Mouse (Mus musculus) embryonic facial prominence, embryonic 14.5 days (tissue): ENCODE results near the gene St3gal2. TPM values are rescaled to one million over a fixed set of nuclear protein-coding genes. Genes with fewer than 3 reads are reported as not detected.
"Not testable (repeated sequence)": the region's sequence is repeated elsewhere in the genome, so short reads cannot be mapped to it uniquely, and the experiment has no call there.

Experiments
- ATAC-seq: fragments of 200-750 bp; cut with Nextera tagmentation; 2 replicates; pipeline ENCODE4 v1.8.0; 2017; ENCODE audit warnings: low read depth, moderate number of reproducible peaks, moderate TSS enrichment
- DNase-seq: peaks from one replicate; pipeline ENCODE4 v3.0.0-alpha.2; 2015; ENCODE audit warnings: low spot score
- H3K27ac ChIP-seq: fragments of 300-500 bp; sonication (generic); replicated peaks from 2 replicates; pipeline ENCODE4 v1.5.1; 2014; ENCODE audit warnings: low read depth, mild to moderate bottlenecking, low read length, moderate library complexity
- H3K27me3 ChIP-seq: fragments of 300-500 bp; sonication (generic); replicated peaks from 2 replicates; pipeline ENCODE4 v1.6.1; 2014; ENCODE audit warnings: low read length; ENCODE audit not compliant: control insufficient read depth, insufficient read depth
- H3K36me3 ChIP-seq: fragments of 300-500 bp; sonication (generic); 2 replicates; pipeline ENCODE4 v1.6.1; 2014; ENCODE audit warnings: low read length, mixed read lengths; ENCODE audit not compliant: control insufficient read depth, insufficient read depth
- H3K4me1 ChIP-seq: fragments of 300-500 bp; sonication (generic); 2 replicates; pipeline ENCODE4 v1.6.1; 2014; ENCODE audit warnings: antibody characterized with exemption, low read length; ENCODE audit not compliant: control insufficient read depth, insufficient read depth
- H3K4me2 ChIP-seq: fragments of 300-500 bp; sonication (generic); 2 replicates; pipeline ENCODE4 v1.6.1; 2014; ENCODE audit warnings: low read depth, mild to moderate bottlenecking, low read length, moderate library complexity, mixed read lengths
- H3K4me3 ChIP-seq: fragments of 300-500 bp; sonication (generic); 2 replicates; pipeline ENCODE4 v1.5.1; 2014; ENCODE audit warnings: low read depth, mild to moderate bottlenecking, low read length
- H3K9ac ChIP-seq: fragments of 300-500 bp; sonication (generic); 2 replicates; pipeline ENCODE4 v1.6.1; 2014; ENCODE audit warnings: low read depth, mild to moderate bottlenecking, low read length, moderate library complexity, mixed read lengths
- H3K9me3 ChIP-seq: fragments of 300-500 bp; sonication (generic); 2 replicates; pipeline ENCODE4 v1.6.1; 2016; ENCODE audit warnings: low read length; ENCODE audit not compliant: control insufficient read depth
- WGBS: fragments of 180-500 bp; shearing (Covaris S2); extraction: QIAGEN DNeasy Blood & Tissue Kit; methylation state at CpG from one replicate; pipeline ENCODE4 v1.1.7; 2014; 5-methylcytosine and 5-hydroxymethylcytosine counted together
- polyA plus RNA-seq: library from polyadenylated mRNA; unstranded; fragments of >200 nt; fragmentation: Nextera tagmentation; extraction: Ambion mirVana; gene quantifications from 2 replicates; pipeline ENCODE4 v1.2.1, GENCODE M21; 2014

The St3gal2 gene
- polyA plus RNA-seq, 1 experiment from 2014 or later: 19.4 TPM

GRCm38 (mm10) chr8:110929672-110930071 lies 9.9 kb downstream of the St3gal2 start:
- not testable (repeated sequence) for DNase-seq
- WGBS: 95% methylated on average over 8 of the region's 8 CpGs

GRCm38 (mm10) chr8:110931176-110931939 lies 11.6 kb downstream of the St3gal2 start:
- no peak overlapping the region for H3K4me3 ChIP-seq
- WGBS: 67% methylated on average over 12 of the region's 12 CpGs
- no peak overlapping the region for H3K27ac ChIP-seq
- no peaks in the 10 kb centered on the region for H3K9me3 ChIP-seq
- H3K27me3 ChIP-seq: no peaks in the 10 kb centered on the region
- H3K4me2 ChIP-seq: no peak overlapping the region
- ATAC-seq: 0 out of 2 replicates have a peak, but pooled peaks have one; percentile 23
- H3K36me3 ChIP-seq: no peaks in the 10 kb centered on the region
- DNase-seq: peak; percentile 53
- H3K4me1 ChIP-seq: peaks cover 7% of the 10 kb centered on the region
- H3K9ac ChIP-seq: no peak overlapping the region

More at GRCm38 (mm10) chr8:110929672-110930071, 9.9 kb downstream of the St3gal2 start:
- ATAC-seq, H3K27me3 ChIP-seq, H3K4me2 ChIP-seq, H3K27ac ChIP-seq, H3K9ac ChIP-seq, H3K9me3 ChIP-seq, H3K4me1 ChIP-seq, H3K4me3 ChIP-seq, H3K36me3 ChIP-seq: not testable (repeated sequence)

GRCm38 (mm10) chr8:110932444-110932843 lies 12.7 kb downstream of the St3gal2 start:
- no peaks in the 10 kb centered on the region for H3K27me3 ChIP-seq
- ATAC-seq: no peak
- WGBS: 81% methylated on average over 3 of the region's 3 CpGs

GRCm38 (mm10) chr8:110933272-110933671 lies 13.6 kb downstream of the St3gal2 start:
- Histone ChIP-seq H3K9me3 (no peaks in the 10 kb centered on the region), H3K27me3 (no peaks in the 10 kb centered on the region), H3K27ac (no peak overlapping the region), H3K36me3 (no peaks in the 10 kb centered on the region), H3K9ac (no peak overlapping the region), H3K4me1 (peaks cover 7% of the 10 kb centered on the region), H3K4me2 (no peak overlapping the region), H3K4me3 (no peak overlapping the region)
- ATAC-seq (no peak), DNase-seq (no peak)
- 95% methylated on average over 2 of the region's 2 CpGs for WGBS

More at GRCm38 (mm10) chr8:110932444-110932843, 12.7 kb downstream of the St3gal2 start:
- no peak for DNase-seq
- H3K4me2 ChIP-seq: no peak overlapping the region
- no peak overlapping the region for H3K9ac ChIP-seq
- H3K27ac ChIP-seq: no peak overlapping the region
- no peak overlapping the region for H3K4me3 ChIP-seq
- H3K4me1 ChIP-seq: peaks cover 7% of the 10 kb centered on the region
- no peaks in the 10 kb centered on the region for H3K36me3 ChIP-seq
- H3K9me3 ChIP-seq: no peaks in the 10 kb centered on the region

- no peak overlapping the region for H3K4me2 ChIP-seq
- DNase-seq (no peak), ATAC-seq (no peak)
- H3K27me3 ChIP-seq: no peaks in the 10 kb centered on the region
- H3K4me3 ChIP-seq: no peak overlapping the region
- peaks cover 10% of the 10 kb centered on the region for H3K4me1 ChIP-seq
- 93% methylated on average over 12 of the region's 12 CpGs for WGBS
- H3K36me3 ChIP-seq: no peaks in the 10 kb centered on the region
- H3K27ac ChIP-seq: no peak overlapping the region
- no peak overlapping the region for H3K9ac ChIP-seq
- no peaks in the 10 kb centered on the region for H3K9me3 ChIP-seq
Observed at GRCm38 (mm10) chr8:110936217-110936616, 16.5 kb downstream of the St3gal2 start.

- Histone ChIP-seq H3K27ac (peak overlapping the region; percentile 61), H3K4me2 (no peak overlapping the region), H3K27me3 (no peaks in the 10 kb centered on the region), H3K36me3 (no peaks in the 10 kb centered on the region), H3K4me1 (peaks cover 14% of the 10 kb centered on the region), H3K9me3 (no peaks in the 10 kb centered on the region), H3K9ac (no peak overlapping the region), H3K4me3 (no peak overlapping the region)
- DNase-seq (peak; percentile 75), ATAC-seq (peak; percentile 59)
- 61% methylated on average over 6 of the region's 6 CpGs for WGBS
Observed at GRCm38 (mm10) chr8:110938882-110939589, 19.3 kb downstream of the St3gal2 start.

GRCm38 (mm10) chr8:110940682-110941452 lies 21.1 kb downstream of the St3gal2 start:
- Histone ChIP-seq H3K9me3 (no peaks in the 10 kb centered on the region), H3K9ac (no peak overlapping the region), H3K36me3 (no peaks in the 10 kb centered on the region), H3K4me2 (peak overlapping the region; percentile 26; the same call in 1 of the 2 replicates), H3K4me1 (peaks cover 14% of the 10 kb centered on the region), H3K27ac (peak overlapping the region; percentile 67), H3K27me3 (no peaks in the 10 kb centered on the region), H3K4me3 (no peak overlapping the region)
- DNase-seq (no peak), ATAC-seq (no peak)
- WGBS: 84% methylated on average over 15 of the region's 15 CpGs

GRCm38 (mm10) chr8:110941453-110941948 lies 21.8 kb downstream of the St3gal2 start:
- peak; percentile 92 for DNase-seq
- H3K9ac ChIP-seq: no peak overlapping the region
- WGBS: 58% methylated on average over 9 of the region's 10 CpGs

More at GRCm38 (mm10) chr8:110941453-110941948, 21.8 kb downstream of the St3gal2 start:
- Histone ChIP-seq H3K4me2 (peak overlapping the region; percentile 26; the same call in 1 of the 2 replicates), H3K27me3 (no peaks in the 10 kb centered on the region), H3K9me3 (no peaks in the 10 kb centered on the region), H3K4me1 (peaks cover 14% of the 10 kb centered on the region), H3K4me3 (no peak overlapping the region), H3K36me3 (no peaks in the 10 kb centered on the region), H3K27ac (peak overlapping the region; percentile 67)
- peak; percentile 73 for ATAC-seq
